Mouse (Mus musculus) CH12.LX (cell line): ENCODE data around the gene Hoxc8. TPM values are rescaled to one million over a fixed set of nuclear protein-coding genes. Genes with fewer than 3 reads are reported as not detected.

Experiments
- DNase-seq: peaks from one replicate; pipeline ENCODE4 v3.0.0-alpha.2; 2013; ENCODE audit errors: extremely low read depth
- H3K27ac ChIP-seq: 2 replicates; pipeline ENCODE4 v1.5.1; 2012; ENCODE audit warnings: low read depth, mild to moderate bottlenecking, control low read depth, moderate library complexity; ENCODE audit not compliant: insufficient read depth
- H3K27me3 ChIP-seq: replicated peaks from 2 replicates; pipeline ENCODE3; 2012; ENCODE audit warnings: inconsistent platforms
- H3K36me3 ChIP-seq, 2 experiments: replicated peaks in 1 of 2; 2 replicates each; pipeline versions ENCODE3 to v1.6.1; 2012; ENCODE audit warnings: inconsistent platforms in 1 of 2, low read length in 1 of 2, mild to moderate bottlenecking in 1 of 2, mixed read lengths in 1 of 2, moderate library complexity in 1 of 2; ENCODE audit not compliant: control insufficient read depth in 1 of 2, insufficient read depth in 1 of 2
- H3K4me1 ChIP-seq, 2 experiments: 2 replicates each; pipeline ENCODE4 v1.6.1; 2012; ENCODE audit warnings: inconsistent platforms in 1 of 2, moderate library complexity in 1 of 2; ENCODE audit not compliant: insufficient read depth in 2 of 2, control insufficient read depth in 1 of 2
- H3K4me2 ChIP-seq: 2 replicates; pipeline ENCODE4 v1.6.1; 2012; ENCODE audit warnings: low read depth, mild to moderate bottlenecking, control low read depth; ENCODE audit not compliant: poor library complexity, insufficient read depth, severe bottlenecking
- H3K4me3 ChIP-seq, 3 experiments: fragments of 150-350 bp in 1 of 3; sonication (generic) in 1 of 3; replicated peaks in 1 of 3; 2 replicates each; pipeline versions ENCODE3 to v1.5.1; 2011 to 2012; ENCODE audit warnings: low read depth in 2 of 3, low read length in 2 of 3, mild to moderate bottlenecking in 2 of 3, moderate library complexity in 2 of 3, control low read depth in 1 of 3, improper control_type of control experiment in 1 of 3, inconsistent platforms in 1 of 3, mixed read lengths in 1 of 3; ENCODE audit not compliant: poor library complexity in 1 of 3
- H3K79me2 ChIP-seq: replicated peaks from 2 replicates; pipeline ENCODE4 v1.6.1; 2012; ENCODE audit warnings: mild to moderate bottlenecking, moderate library complexity; ENCODE audit not compliant: control insufficient read depth, poor library complexity, insufficient read depth, severe bottlenecking; ENCODE audit errors: extremely low read depth
- H3K9ac ChIP-seq: 2 replicates; pipeline ENCODE4 v1.6.1; 2012; ENCODE audit warnings: low read depth, mild to moderate bottlenecking, control low read depth, moderate library complexity; ENCODE audit not compliant: insufficient read depth
- H3K9me3 ChIP-seq: replicated peaks from 2 replicates; pipeline ENCODE3; 2012; ENCODE audit warnings: low read length, inconsistent platforms, mixed read lengths
- CHD2 ChIP-seq: IDR thresholded peaks from 2 replicates; pipeline ENCODE4 v1.6.1; 2011; ENCODE audit warnings: low read length, improper control_type of control experiment
- CTCF ChIP-seq, 2 experiments: IDR thresholded peaks in 1 of 2; conservative IDR thresholded peaks in 1 of 2; 2 replicates each; pipeline ENCODE4 v1.5.1; 2011 to 2012; ENCODE audit warnings: low read depth in 2 of 2, low read length in 2 of 2, improper control_type of control experiment in 1 of 2, inconsistent platforms in 1 of 2, mild to moderate bottlenecking in 1 of 2, moderate library complexity in 1 of 2
- E2F4 ChIP-seq: IDR thresholded peaks from 2 replicates; pipeline ENCODE4 v1.6.1; 2011; ENCODE audit warnings: low read depth, low read length, improper control_type of control experiment; ENCODE audit not compliant: insufficient replicate concordance
- EP300 ChIP-seq: IDR thresholded peaks from 2 replicates; pipeline ENCODE4 v1.6.1; 2011; ENCODE audit warnings: low read length, improper control_type of control experiment
- HCFC1 ChIP-seq: IDR thresholded peaks from 2 replicates; pipeline ENCODE4 v1.6.1; 2012; ENCODE audit warnings: low read depth, mild to moderate bottlenecking, inconsistent platforms, low read length, improper control_type of control experiment
- IRF4 ChIP-seq: IDR thresholded peaks from 2 replicates; pipeline ENCODE4 v1.6.1; 2014; ENCODE audit warnings: low read depth, mild to moderate bottlenecking, inconsistent platforms, low read length, improper control_type of control experiment
- JUN ChIP-seq: IDR thresholded peaks from 2 replicates; pipeline ENCODE4 v1.6.1; 2011; ENCODE audit warnings: low read depth, mild to moderate bottlenecking, low read length, improper control_type of control experiment, moderate library complexity; ENCODE audit not compliant: insufficient read depth
- JUND ChIP-seq: conservative IDR thresholded peaks from 2 replicates; pipeline ENCODE4 v1.6.1; 2011; ENCODE audit warnings: low read depth, low read length, improper control_type of control experiment
- MAFK ChIP-seq: IDR thresholded peaks from 2 replicates; pipeline ENCODE4 v1.6.1; 2011; ENCODE audit warnings: low read length, improper control_type of control experiment; ENCODE audit not compliant: insufficient replicate concordance
- MAX ChIP-seq: IDR thresholded peaks from 2 replicates; pipeline ENCODE4 v1.6.1; 2011; ENCODE audit warnings: low read length, improper control_type of control experiment
- MAZ ChIP-seq: IDR thresholded peaks from 2 replicates; pipeline ENCODE4 v1.6.1; 2012; ENCODE audit warnings: low read depth, mild to moderate bottlenecking, inconsistent platforms, low read length, improper control_type of control experiment, moderate library complexity
- MEF2A ChIP-seq: IDR thresholded peaks from 2 replicates; pipeline ENCODE4 v1.6.1; 2014; ENCODE audit warnings: low read depth, mild to moderate bottlenecking, inconsistent platforms, low read length, improper control_type of control experiment, borderline replicate concordance
- MXI1 ChIP-seq: IDR thresholded peaks from 2 replicates; pipeline ENCODE4 v1.6.1; 2011; ENCODE audit warnings: mild to moderate bottlenecking, low read depth, low read length, improper control_type of control experiment
- NELFE ChIP-seq: IDR thresholded peaks from 2 replicates; pipeline ENCODE4 v1.6.1; 2011; ENCODE audit warnings: low read depth, low read length, improper control_type of control experiment
- NRF1 ChIP-seq: IDR thresholded peaks from 2 replicates; pipeline ENCODE4 v1.6.1; 2014; ENCODE audit warnings: low read depth, mild to moderate bottlenecking, inconsistent platforms, low read length, improper control_type of control experiment, moderate library complexity
- PAX5 ChIP-seq: IDR thresholded peaks from 2 replicates; pipeline ENCODE4 v1.6.1; 2012; ENCODE audit warnings: low read length, inconsistent platforms, mixed read lengths
- POLR2AphosphoS2 ChIP-seq: IDR thresholded peaks from 2 replicates; pipeline ENCODE4 v1.6.1; 2011; ENCODE audit warnings: low read depth, low read length, improper control_type of control experiment
- RAD21 ChIP-seq: IDR thresholded peaks from 2 replicates; pipeline ENCODE4 v1.6.1; 2011; ENCODE audit warnings: low read depth, mild to moderate bottlenecking, low read length, improper control_type of control experiment, moderate library complexity
- SIN3A ChIP-seq: IDR thresholded peaks from 2 replicates; pipeline ENCODE4 v1.6.1; 2012; ENCODE audit warnings: low read length, improper control_type of control experiment, inconsistent platforms
- SMC3 ChIP-seq: IDR thresholded peaks from 2 replicates; pipeline ENCODE4 v1.6.1; 2011; ENCODE audit warnings: low read depth, low read length, improper control_type of control experiment
- TCF12 ChIP-seq: IDR thresholded peaks from 2 replicates; pipeline ENCODE4 v1.6.1; 2014; ENCODE audit warnings: low read depth, mild to moderate bottlenecking, inconsistent platforms, low read length, improper control_type of control experiment
- USF1 ChIP-seq: IDR thresholded peaks from 2 replicates; pipeline ENCODE4 v1.6.1; 2014; ENCODE audit warnings: low read depth, mild to moderate bottlenecking, inconsistent platforms, low read length, improper control_type of control experiment
- USF2 ChIP-seq: conservative IDR thresholded peaks from 2 replicates; pipeline ENCODE4 v1.6.1; 2011; ENCODE audit warnings: low read depth, low read length, improper control_type of control experiment
- dilution Hi-C: fragments of 300-500 bp; cut with MboI; formaldehyde crosslinking; loops from 2 replicates; pipeline ENCODE4 v1.14.3; 2020; ENCODE audit warnings: low sequenced_read_pairs; ENCODE audit not compliant: extremely low pct_unique_long_range_greater_than_20kb, extremely low pct_ligation_motif_present
- in situ Hi-C: fragments of 300-500 bp; cut with MboI; formaldehyde crosslinking; loops from 3 replicates; pipeline ENCODE4 v1.14.3; 2019; ENCODE audit warnings: low sequenced_read_pairs, low pct_ligation_motif_present, low pct_unique_long_range_greater_than_20kb, mixed read lengths
- polyA plus RNA-seq: library from polyadenylated mRNA; unstranded; fragments of >175 nt; gene quantifications from 2 replicates; pipeline ENCODE4 v1.2.1, GENCODE M21; 2012; ENCODE audit warnings: low read depth; ENCODE audit not compliant: insufficient read length
- total RNA-seq, 2 experiments: library from RNA; depleted of rRNA; stranded (reverse); fragments of 300-350 nt in 1 of 2; fragments of >200 nt in 1 of 2; gene quantifications; 2 replicates each; pipeline ENCODE4 v1.2.3; 2012 to 2014

Hoxc8 gene
- total and polyA plus RNA-seq, 3 experiments: not detected

DNA sequence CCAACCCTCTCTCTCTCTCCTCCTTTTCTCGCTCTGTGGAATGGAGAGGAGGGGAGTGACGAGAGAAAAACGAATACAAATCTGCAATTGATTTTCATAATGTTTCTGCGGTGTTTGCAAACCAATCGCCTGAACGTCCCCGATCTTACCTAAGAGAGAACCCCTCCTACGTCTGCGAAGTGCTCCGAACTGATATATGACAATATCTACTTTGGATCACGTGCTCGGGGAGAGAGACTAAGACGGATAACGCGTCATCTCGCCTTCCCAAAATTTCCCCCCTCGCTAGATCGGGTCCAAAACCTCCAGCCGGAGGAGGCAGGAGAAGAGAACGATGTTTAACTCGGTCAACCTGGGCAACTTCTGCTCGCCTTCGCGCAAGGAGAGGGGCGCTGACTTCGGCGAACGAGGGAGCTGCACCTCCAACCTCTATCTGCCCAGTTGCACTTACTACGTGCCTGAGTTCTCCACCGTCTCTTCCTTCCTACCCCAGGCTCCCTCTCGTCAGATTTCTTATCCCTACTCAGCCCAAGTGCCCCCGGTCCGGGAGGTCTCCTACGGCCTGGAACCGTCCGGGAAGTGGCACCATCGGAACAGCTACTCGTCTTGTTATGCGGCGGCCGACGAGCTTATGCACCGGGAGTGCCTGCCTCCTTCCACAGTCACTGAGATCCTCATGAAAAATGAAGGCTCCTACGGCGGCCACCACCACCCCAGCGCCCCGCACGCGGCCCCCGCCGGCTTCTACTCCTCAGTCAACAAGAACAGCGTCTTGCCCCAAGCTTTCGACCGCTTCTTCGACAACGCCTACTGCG lies 36.0 kb upstream of the Hoxc8 start, which contains the start of gene Hoxc11:
Gene Hoxc11, plus strand, starts transcription at position 236 of the 815 bp plus-strand sequence.
- Histone ChIP-seq H3K27ac (no peak within 1 kb of the TSS), H3K4me1 (peaks cover 0 to under 1% of the 10 kb centered on the region in 2 experiments; a peak in 3 of 4 replicates), H3K4me2 (no peak within 1 kb of the TSS), H3K9me3 (peaks cover 6% of the 10 kb centered on the region), H3K36me3 (no peaks in the 10 kb centered on the region), H3K9ac (no peak within 1 kb of the TSS), H3K79me2 (no peaks in the 10 kb centered on the region), H3K4me3 (no peak within 1 kb of the TSS), H3K27me3 (peaks cover 95% of the 10 kb centered on the region)
- DNase-seq: no peak
- TF ChIP-seq EP300: no peak
- no peak for TF ChIP-seq USF2
- TF ChIP-seq MAX: no peak
- no peak for TF ChIP-seq NELFE
- no peak for TF ChIP-seq USF1
- TF ChIP-seq SIN3A: no peak
- TF ChIP-seq MAZ: no peak
- TF ChIP-seq CHD2: no peak
- TF ChIP-seq PAX5: no peak
- no peak for TF ChIP-seq E2F4
- TF ChIP-seq HCFC1: no peak
- no peak for TF ChIP-seq JUND
- dilution Hi-C loops (no loop called here), in situ Hi-C loops (no loop called here)

DNA sequence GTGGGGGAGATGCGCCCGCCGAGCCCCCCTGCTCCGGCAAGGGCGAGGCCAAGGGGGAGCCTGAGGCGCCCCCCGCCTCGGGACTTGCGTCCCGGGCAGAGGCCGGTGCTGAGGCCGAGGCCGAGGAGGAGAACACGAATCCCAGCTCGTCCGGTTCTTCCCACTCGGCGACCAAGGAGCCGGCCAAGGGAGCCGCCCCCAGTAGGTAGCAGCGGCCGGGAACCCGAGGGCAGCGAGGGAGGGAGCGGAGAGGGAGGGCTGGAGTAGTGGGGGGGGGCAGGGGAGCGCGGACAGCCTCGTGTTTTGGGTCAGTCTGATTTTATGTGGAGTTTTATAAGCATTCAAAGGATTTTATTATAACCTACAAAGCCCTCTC lies 35.4 kb upstream of the Hoxc8 start:
- no peak for DNase-seq
- TF ChIP-seq JUN (no peak), MAFK (no peak), MAX (no peak), IRF4 (no peak), POLR2AphosphoS2 (no peak), USF2 (no peak), NRF1 (no peak), RAD21 (no peak), SMC3 (no peak), MXI1 (no peak), EP300 (no peak), CTCF (conservative IDR thresholded peaks at IDR 0.05 in 1 of 2, IDR thresholded peaks at IDR 0.05 in 1 of 2; ENCODE audit: low read depth in 2 of 2, low read length in 2 of 2) (no peak), MAZ (no peak), TCF12 (no peak), NELFE (no peak), MEF2A (no peak)
- TF ChIP-seq, all 38 proteins: peak for 0
- Histone ChIP-seq H3K79me2 (no peaks in the 10 kb centered on the region), H3K4me3 (no peak overlapping the region), H3K27me3 (peaks cover 95% of the 10 kb centered on the region), H3K4me2 (no peak overlapping the region), H3K4me1 (peaks cover 0 to 7% of the 10 kb centered on the region in 2 experiments; a peak in 3 of 4 replicates), H3K27ac (no peak overlapping the region), H3K9ac (no peak overlapping the region), H3K9me3 (peaks cover 6% of the 10 kb centered on the region), H3K36me3 (no peaks in the 10 kb centered on the region)
- dilution Hi-C loops: no loop called here
- in situ Hi-C loops: no loop called here
